Mouse (Mus musculus): ENCODE data around the gene Tldc1. TPM values are rescaled to one million over a fixed set of nuclear protein-coding genes. Genes with fewer than 3 reads are reported as not detected.

Gene Tldc1
- polyA plus RNA-seq, 1 experiment from 2014 or later, result 7.7 TPM

GRCm38 (mm10) chr8:119765761-119766444 is 12.3 kb downstream of the Tldc1 start:
- H3K9ac ChIP-seq (ENCODE audit: low read depth, low read length), result no peak overlapping the region
- ATAC-seq, result peak; percentile 10; the same call in 1 of the 2 replicates
- peaks cover 57% of the 10 kb centered on the region for H3K36me3 ChIP-seq (ENCODE audit: control insufficient read depth, insufficient read depth)
- H3K27ac ChIP-seq (ENCODE audit: low read depth, low read length), result no peak overlapping the region
- no peaks in the 10 kb centered on the region for H3K27me3 ChIP-seq (replicated peaks; ENCODE audit: control insufficient read depth, insufficient read depth, low read length)
- no peak for TF ChIP-seq CTCF (IDR thresholded peaks at IDR 0.05; ENCODE audit: low read depth)
- no peaks in the 10 kb centered on the region for H3K4me1 ChIP-seq (replicated peaks; ENCODE audit: control insufficient read depth, insufficient read depth, low read length)
- 68% methylated on average over 22 of the region's 22 CpGs for WGBS
- no peaks in the 10 kb centered on the region for H3K9me3 ChIP-seq (ENCODE audit: control insufficient read depth)
- H3K4me3 ChIP-seq (ENCODE audit: low read depth, low read length), result no peak overlapping the region
- no peak overlapping the region for H3K4me2 ChIP-seq (replicated peaks; ENCODE audit: low read depth)

DNA sequence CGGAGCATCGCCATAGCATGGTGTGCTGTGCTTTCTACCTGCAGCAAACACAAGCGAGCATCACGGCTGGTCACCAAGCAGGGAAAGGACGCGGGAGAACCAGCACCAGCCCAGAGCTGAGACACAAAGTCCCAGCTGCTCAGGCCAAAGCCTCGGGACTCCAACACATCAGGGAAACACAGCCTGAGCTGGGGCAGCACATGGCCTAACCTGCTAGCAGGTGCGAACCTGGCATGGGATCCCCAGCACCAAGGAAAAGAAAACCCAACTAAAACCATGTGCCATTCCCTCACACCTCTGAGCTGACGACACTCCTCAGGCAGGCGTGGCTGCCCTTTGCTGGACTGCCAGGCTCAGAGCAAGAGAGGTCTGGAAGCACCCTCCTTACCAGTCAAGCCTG is 12.9 kb downstream of the Tldc1 start:
- TF ChIP-seq CTCF (IDR thresholded peaks at IDR 0.05; ENCODE audit: low read depth), result no peak
- H3K4me3 ChIP-seq (ENCODE audit: low read depth, low read length), result no peak overlapping the region
- H3K36me3 ChIP-seq (ENCODE audit: control insufficient read depth, insufficient read depth), result peaks cover 56% of the 10 kb centered on the region
- H3K27me3 ChIP-seq (replicated peaks; ENCODE audit: control insufficient read depth, insufficient read depth, low read length), result no peaks in the 10 kb centered on the region
- no peak overlapping the region for H3K9ac ChIP-seq (ENCODE audit: low read depth, low read length)
- H3K4me1 ChIP-seq (replicated peaks; ENCODE audit: control insufficient read depth, insufficient read depth, low read length), result no peaks in the 10 kb centered on the region
- no peak overlapping the region for H3K27ac ChIP-seq (ENCODE audit: low read depth, low read length)
- H3K4me2 ChIP-seq (replicated peaks; ENCODE audit: low read depth), result no peak overlapping the region
- ATAC-seq, result no peak
- no peaks in the 10 kb centered on the region for H3K9me3 ChIP-seq (ENCODE audit: control insufficient read depth)
- WGBS, result 87% methylated on average over 10 of the region's 10 CpGs

DNA sequence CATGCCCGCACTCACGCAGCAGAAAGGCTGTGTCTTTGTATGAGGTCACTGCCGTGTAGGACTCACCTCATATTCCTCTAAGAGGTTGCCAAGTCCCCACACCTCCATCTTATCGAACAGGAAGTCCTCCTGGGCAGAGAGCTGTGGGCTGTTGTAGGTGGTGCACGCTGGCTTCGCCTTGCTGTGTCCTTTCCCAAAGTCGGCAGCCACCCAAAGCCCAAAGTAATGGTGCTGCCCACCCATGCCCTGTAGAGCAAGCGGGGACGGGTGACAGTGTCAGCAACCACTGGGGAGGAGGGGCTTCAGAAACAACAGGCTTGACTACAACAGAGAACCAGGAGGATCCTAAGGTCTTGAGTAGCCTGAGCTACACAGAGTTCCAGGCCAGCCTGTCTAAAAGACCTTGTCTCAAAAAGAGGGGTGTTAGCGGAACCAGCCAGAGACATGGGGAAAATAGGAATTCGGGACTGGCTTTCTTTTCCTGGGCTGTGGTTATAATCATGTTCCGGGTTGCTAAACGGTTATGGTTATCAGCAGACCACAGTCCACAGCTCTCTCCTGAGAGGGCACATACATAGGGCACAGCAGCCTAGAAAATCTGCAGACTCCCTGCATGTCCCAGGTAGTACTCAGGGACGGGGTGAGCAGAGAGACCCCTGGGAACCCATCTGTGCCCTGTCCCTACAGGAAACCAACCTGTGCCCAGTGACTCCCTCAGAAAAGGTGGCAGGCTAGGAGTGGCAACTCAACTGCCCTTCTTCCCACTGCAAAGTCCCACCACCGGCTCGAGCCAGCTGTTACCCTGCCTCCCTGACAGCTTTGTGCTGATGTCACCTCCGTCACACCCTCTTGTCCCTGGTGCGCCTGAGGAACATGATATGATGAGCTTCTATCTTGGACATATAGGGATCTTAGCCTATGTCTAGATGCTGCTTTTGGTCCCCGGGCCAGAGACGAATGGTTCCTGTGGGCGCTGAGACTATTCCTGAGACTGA is 15.7 kb downstream of the Tldc1 start:
- TF ChIP-seq CTCF (IDR thresholded peaks at IDR 0.05; ENCODE audit: low read depth), result no peak
- WGBS, result 88% methylated on average over 21 of the region's 21 CpGs
- Histone ChIP-seq H3K4me3 (ENCODE audit: low read depth, low read length) (no peak overlapping the region), H3K9me3 (ENCODE audit: control insufficient read depth) (no peaks in the 10 kb centered on the region), H3K36me3 (ENCODE audit: control insufficient read depth, insufficient read depth) (peaks cover 40% of the 10 kb centered on the region), H3K4me1 (replicated peaks; ENCODE audit: control insufficient read depth, insufficient read depth, low read length) (no peaks in the 10 kb centered on the region), H3K4me2 (replicated peaks; ENCODE audit: low read depth) (no peak overlapping the region), H3K27me3 (replicated peaks; ENCODE audit: control insufficient read depth, insufficient read depth, low read length) (no peaks in the 10 kb centered on the region), H3K27ac (ENCODE audit: low read depth, low read length) (no peak overlapping the region), H3K9ac (ENCODE audit: low read depth, low read length) (no peak overlapping the region)
- ATAC-seq, result no peak

- Histone ChIP-seq H3K4me3 (ENCODE audit: low read depth, low read length) (no peak overlapping the region), H3K9me3 (ENCODE audit: control insufficient read depth) (no peaks in the 10 kb centered on the region), H3K4me1 (replicated peaks; ENCODE audit: control insufficient read depth, insufficient read depth, low read length) (no peaks in the 10 kb centered on the region), H3K27me3 (replicated peaks; ENCODE audit: control insufficient read depth, insufficient read depth, low read length) (no peaks in the 10 kb centered on the region), H3K9ac (ENCODE audit: low read depth, low read length) (no peak overlapping the region), H3K27ac (ENCODE audit: low read depth, low read length) (no peak overlapping the region), H3K36me3 (ENCODE audit: control insufficient read depth, insufficient read depth) (peaks cover 34% of the 10 kb centered on the region), H3K4me2 (replicated peaks; ENCODE audit: low read depth) (no peak overlapping the region)
- WGBS, result 92% methylated on average over 11 of the region's 11 CpGs
- TF ChIP-seq CTCF (IDR thresholded peaks at IDR 0.05; ENCODE audit: low read depth), result no peak
- no peak for ATAC-seq
These were observed 16.5 kb downstream of the Tldc1 start for GRCm38 (mm10) chr8:119761692-119762091.

GRCm38 (mm10) chr8:119756538-119756937 is 21.7 kb downstream of the Tldc1 start:
- Histone ChIP-seq H3K9me3 (ENCODE audit: control insufficient read depth) (no peaks in the 10 kb centered on the region), H3K4me1 (replicated peaks; ENCODE audit: control insufficient read depth, insufficient read depth, low read length) (no peaks in the 10 kb centered on the region), H3K4me2 (replicated peaks; ENCODE audit: low read depth) (no peak overlapping the region), H3K27ac (ENCODE audit: low read depth, low read length) (no peak overlapping the region), H3K4me3 (ENCODE audit: low read depth, low read length) (no peak overlapping the region), H3K27me3 (replicated peaks; ENCODE audit: control insufficient read depth, insufficient read depth, low read length) (no peaks in the 10 kb centered on the region), H3K9ac (ENCODE audit: low read depth, low read length) (no peak overlapping the region), H3K36me3 (ENCODE audit: control insufficient read depth, insufficient read depth) (peaks cover 11% of the 10 kb centered on the region; the same call in 1 of the 2 replicates)
- WGBS, result 46% methylated on average over 5 of the region's 5 CpGs
- TF ChIP-seq CTCF (IDR thresholded peaks at IDR 0.05; ENCODE audit: low read depth), result no peak
- ATAC-seq, result no peak

DNA sequence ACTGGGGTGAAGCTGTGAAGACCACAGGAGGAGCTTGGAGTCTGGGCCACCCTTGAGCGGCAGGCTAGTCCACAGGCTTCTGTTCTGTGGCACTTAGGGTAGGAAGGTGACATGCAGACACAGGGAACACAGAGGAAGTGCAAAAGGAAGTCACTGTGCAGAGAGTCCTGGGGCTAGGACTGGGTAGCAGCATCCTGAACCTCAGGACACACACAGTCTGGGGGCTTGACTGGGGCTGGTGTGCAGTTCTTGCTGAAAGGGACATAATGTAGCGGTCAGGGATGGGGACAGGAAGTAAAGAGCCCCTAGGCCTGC is 22.1 kb downstream of the Tldc1 start:
- Histone ChIP-seq H3K9me3 (ENCODE audit: control insufficient read depth) (no peaks in the 10 kb centered on the region), H3K27ac (ENCODE audit: low read depth, low read length) (no peak overlapping the region), H3K27me3 (replicated peaks; ENCODE audit: control insufficient read depth, insufficient read depth, low read length) (no peaks in the 10 kb centered on the region), H3K4me3 (ENCODE audit: low read depth, low read length) (peak overlapping the region; percentile 27; the same call in 1 of the 2 replicates), H3K4me1 (replicated peaks; ENCODE audit: control insufficient read depth, insufficient read depth, low read length) (no peaks in the 10 kb centered on the region), H3K36me3 (ENCODE audit: control insufficient read depth, insufficient read depth) (peaks cover 6% of the 10 kb centered on the region; the same call in 1 of the 2 replicates), H3K4me2 (replicated peaks; ENCODE audit: low read depth) (peak overlapping the region; percentile 60), H3K9ac (ENCODE audit: low read depth, low read length) (no peak overlapping the region)
- ATAC-seq, result no peak
- no peak for TF ChIP-seq CTCF (IDR thresholded peaks at IDR 0.05; ENCODE audit: low read depth)
- WGBS, result 93% methylated on average over 2 of the region's 2 CpGs

Data from intestine, postnatal 0 days (tissue).